Mouse (Mus musculus) CD4-positive, CD25-positive, alpha-beta regulatory T cell, adult 4 months (primary cell): ENCODE data around the gene Cdh23. TPM values are rescaled to one million over a fixed set of nuclear protein-coding genes. Genes with fewer than 3 reads are reported as not detected.

Experiments
- ATAC-seq: one replicate; pipeline ENCODE4 v1.8.0; 2017
- polyA plus RNA-seq, 2 experiments: library from polyadenylated mRNA; unstranded; fragments of 100-300 nt; shearing (Covaris generic); gene quantifications; one replicate each; pipeline ENCODE4 v1.2.1; 2017

The Cdh23 gene
- polyA plus RNA-seq, 2 experiments from 2014 or later = 6.7 to 8.1 TPM

GRCm38 (mm10) chr10:60328963-60329650 lies 367.2 kb downstream of the Cdh23 start:
- no peak for ATAC-seq

- ATAC-seq = no peak
Observed at GRCm38 (mm10) chr10:60316166-60316565, 380.1 kb downstream of the Cdh23 start.

- no peak for ATAC-seq
Observed at GRCm38 (mm10) chr10:60313606-60314005, 382.7 kb downstream of the Cdh23 start.

GRCm38 (mm10) chr10:60310629-60311028 lies 385.7 kb downstream of the Cdh23 start:
- no peak for ATAC-seq

GRCm38 (mm10) chr10:60304854-60305628 lies 391.2 kb downstream of the Cdh23 start:
- peak; percentile 89 for ATAC-seq

GRCm38 (mm10) chr10:60303419-60303818 lies 392.9 kb downstream of the Cdh23 start:
- no peak for ATAC-seq

- no peak for ATAC-seq
Observed at GRCm38 (mm10) chr10:60299636-60300035, 396.7 kb downstream of the Cdh23 start.

GRCm38 (mm10) chr10:60296027-60296426 lies 400.3 kb downstream of the Cdh23 start:
- no peak for ATAC-seq

- no peak for ATAC-seq
Observed at GRCm38 (mm10) chr10:60295356-60295755, 400.9 kb downstream of the Cdh23 start.

GRCm38 (mm10) chr10:60294621-60295020 lies 401.7 kb downstream of the Cdh23 start:
- ATAC-seq = no peak

GRCm38 (mm10) chr10:60292209-60292608 lies 404.1 kb downstream of the Cdh23 start:
- ATAC-seq = no peak

GRCm38 (mm10) chr10:60290739-60291110 lies 405.6 kb downstream of the Cdh23 start:
- no peak for ATAC-seq

- peak; percentile 14 for ATAC-seq
Observed at GRCm38 (mm10) chr10:60290026-60290738, 406.1 kb downstream of the Cdh23 start.

- no peak for ATAC-seq
Observed at GRCm38 (mm10) chr10:60289216-60289615, 407.1 kb downstream of the Cdh23 start.

- ATAC-seq = peak; percentile 37
Observed at GRCm38 (mm10) chr10:60287726-60288125, 408.6 kb downstream of the Cdh23 start.

GRCm38 (mm10) chr10:60287161-60287560 lies 409.1 kb downstream of the Cdh23 start:
- ATAC-seq = no peak

GRCm38 (mm10) chr10:60286546-60286945 lies 409.7 kb downstream of the Cdh23 start:
- no peak for ATAC-seq

- ATAC-seq = no peak
Observed at GRCm38 (mm10) chr10:60285676-60286372, 410.5 kb downstream of the Cdh23 start.

- ATAC-seq = no peak
Observed at GRCm38 (mm10) chr10:60285183-60285582, 411.1 kb downstream of the Cdh23 start.

- no peak for ATAC-seq
Observed at GRCm38 (mm10) chr10:60284676-60285111, 411.6 kb downstream of the Cdh23 start.

GRCm38 (mm10) chr10:60284248-60284647 lies 412.0 kb downstream of the Cdh23 start:
- no peak for ATAC-seq

GRCm38 (mm10) chr10:60282116-60283014 lies 413.9 kb downstream of the Cdh23 start:
- ATAC-seq = no peak
